Mouse (Mus musculus) kidney, postnatal 14 days (tissue): ENCODE measurements around the gene Ywhaq.

Experiments
- DNase-seq: peaks from one replicate; pipeline ENCODE4 v3.0.0; 2022; ENCODE audit warnings: mixed read lengths

The Ywhaq gene

DNA sequence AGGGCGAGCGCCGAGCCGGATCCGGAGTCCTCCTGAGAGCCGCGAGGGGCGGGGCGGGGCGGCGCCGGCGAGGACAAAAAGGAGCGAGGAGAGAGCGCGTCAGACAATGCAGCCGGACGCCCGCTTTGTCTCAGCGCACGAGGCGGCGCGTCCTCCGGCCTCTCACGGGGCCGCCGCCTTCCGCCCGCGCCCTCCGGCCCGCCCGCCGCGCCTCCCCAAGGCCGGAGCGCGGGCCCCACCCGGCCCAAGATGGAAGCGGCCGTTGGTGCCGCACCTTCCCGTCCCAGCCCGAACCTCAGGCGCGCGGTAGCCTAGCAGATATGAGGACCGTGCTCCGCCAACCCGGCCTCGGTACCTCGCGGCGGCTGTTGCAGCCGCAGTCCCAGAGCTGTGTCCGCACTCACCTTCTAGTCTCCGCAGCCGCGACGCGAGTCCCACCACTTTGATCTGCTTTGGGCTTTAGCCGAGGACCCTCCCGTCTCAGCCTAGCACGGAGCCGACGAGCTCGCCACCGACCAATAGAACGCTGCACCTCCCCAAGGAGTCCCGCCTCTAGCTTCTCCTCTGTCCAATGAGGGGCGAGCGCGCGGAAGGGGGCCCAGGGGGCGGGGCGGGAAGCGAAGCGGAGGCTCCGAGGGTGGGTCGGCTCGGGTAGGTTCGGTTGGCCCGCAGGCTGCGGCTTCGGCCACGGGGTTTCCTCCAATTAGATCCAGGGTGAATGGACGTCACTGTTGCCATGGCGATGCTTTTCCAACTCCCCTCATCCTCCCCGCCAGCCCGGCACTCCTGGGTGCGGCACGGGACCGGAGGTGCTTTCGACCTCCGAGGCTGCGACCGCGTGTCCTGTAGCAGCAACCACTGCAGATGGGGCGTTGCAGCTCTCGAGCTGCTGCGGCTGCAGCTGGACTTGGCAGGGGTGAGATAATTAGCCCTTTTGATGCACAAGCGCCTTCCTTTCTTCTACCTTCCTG lies at the start of gene Ywhaq:
Ywhaq (minus strand) TSS at position 538 of the 971 bp plus-strand sequence.
- peak; percentile 99 for DNase-seq

DNA sequence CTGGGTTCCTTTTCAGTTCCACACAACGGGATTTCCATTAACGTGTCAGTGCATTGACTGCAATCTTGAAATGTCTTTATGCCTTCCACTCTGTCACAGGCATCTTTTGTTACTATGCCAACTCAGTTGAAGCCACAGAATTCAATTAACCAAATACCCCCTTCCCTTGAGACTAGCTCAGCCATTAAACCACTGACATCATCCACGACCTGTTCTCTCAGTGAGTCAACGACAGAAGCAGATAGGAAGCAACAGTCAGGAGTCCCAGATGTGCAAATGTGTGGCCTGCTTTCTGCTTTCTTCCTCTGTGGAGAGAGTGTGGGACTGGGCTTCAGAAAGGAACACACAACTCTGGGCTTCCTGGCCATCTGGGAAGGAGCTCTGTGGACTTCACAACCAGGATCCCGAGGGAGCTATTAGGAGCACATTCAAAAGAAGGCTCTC lies 46.0 kb upstream of the Ywhaq start:
- no peak for DNase-seq

DNA sequence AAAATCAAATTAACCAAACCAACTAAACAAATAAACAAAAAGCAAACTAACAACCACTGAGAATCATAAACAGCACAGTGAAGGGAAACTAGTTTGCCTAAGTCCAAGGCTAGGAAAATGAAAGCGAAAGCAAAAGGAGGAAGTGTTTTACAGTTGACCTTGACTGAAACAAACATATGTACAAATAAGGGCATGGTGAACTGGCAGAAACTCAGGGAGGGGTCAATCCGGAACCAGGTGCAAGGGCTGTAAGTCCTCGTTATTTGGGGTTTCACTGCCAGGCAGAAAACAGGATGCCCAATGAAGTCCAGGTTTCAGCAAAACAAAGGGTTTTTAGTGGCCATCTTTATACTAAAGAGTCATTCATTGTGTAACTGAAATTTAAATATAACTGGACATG lies 45.2 kb upstream of the Ywhaq start:
- DNase-seq = no peak

DNA sequence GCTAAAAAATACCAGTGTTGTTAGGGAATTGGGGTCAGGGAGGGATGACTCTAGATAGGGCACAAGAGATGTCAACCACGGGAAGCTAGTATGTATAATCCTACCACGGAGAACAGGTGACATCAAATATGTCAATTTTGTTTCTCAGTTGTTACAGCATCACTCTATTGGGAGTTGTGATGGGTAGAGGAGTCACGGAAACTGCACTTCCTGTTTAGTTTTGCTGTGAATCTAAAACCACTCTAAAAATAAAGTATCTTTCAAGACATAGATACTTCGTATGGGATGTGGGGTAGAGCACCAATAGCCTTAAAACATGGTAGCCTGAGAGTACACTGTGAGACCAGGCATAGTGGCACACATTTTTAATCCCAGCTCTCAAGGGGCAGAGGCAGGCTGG lies 42.2 kb upstream of the Ywhaq start:
- DNase-seq = no peak

DNA sequence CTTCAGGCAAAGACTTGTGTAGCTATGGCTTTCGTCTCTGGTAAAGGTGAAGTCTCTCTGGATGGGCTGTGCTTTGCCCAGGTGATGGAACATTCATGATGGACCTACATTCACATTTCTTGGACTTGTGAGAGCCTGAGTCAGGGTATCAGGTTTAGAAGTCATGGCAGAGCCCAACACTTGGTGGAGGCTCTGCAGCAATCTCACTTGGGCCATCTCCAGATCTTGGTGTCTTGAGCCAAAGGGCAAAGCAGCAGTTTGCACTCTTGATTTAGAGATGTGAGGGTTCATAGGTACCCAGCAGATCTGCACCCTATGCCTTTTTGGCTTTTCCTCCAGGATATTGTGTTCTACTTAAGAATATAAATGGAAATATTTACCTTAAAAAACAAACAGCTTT lies 38.6 kb upstream of the Ywhaq start:
- DNase-seq = no peak

DNA sequence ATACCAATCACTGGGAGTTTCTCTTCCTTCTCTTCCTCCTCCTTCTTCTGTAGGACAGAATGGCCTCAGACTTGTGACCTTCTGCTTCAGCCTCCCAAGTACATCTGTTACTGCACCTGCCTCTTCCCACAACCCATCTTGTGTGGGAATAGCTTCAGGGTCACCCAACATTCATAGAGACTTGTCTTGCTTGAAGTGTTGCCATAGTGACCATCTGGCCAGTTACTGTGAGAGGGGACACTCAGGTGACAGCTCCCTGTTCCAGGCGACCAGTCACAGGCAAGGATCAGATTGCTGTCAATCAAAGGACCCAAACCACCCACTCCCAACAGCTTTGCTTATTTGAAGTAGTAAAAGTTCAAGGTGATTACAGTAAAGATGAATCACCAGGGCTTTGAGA lies 34.3 kb upstream of the Ywhaq start:
- DNase-seq = no peak

DNA sequence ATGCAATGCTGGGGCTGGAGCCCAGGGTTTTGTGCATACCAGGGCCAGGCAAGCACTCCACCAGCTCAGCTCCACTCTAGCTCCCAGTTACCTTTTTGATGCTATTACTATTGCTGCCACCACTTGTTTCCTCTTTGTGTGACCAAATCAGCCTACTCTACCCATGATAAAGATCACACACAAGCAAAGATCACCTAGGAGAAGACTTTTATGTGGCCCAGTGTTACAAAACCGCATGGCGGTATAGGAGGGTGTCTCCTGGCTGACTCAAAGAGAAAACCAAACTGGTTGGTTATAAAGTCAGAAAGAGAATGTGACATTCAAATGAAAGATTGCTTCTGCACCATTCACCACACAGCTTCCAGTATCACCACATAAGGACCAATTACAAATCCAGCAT lies 33.9 kb upstream of the Ywhaq start:
- DNase-seq = no peak

DNA sequence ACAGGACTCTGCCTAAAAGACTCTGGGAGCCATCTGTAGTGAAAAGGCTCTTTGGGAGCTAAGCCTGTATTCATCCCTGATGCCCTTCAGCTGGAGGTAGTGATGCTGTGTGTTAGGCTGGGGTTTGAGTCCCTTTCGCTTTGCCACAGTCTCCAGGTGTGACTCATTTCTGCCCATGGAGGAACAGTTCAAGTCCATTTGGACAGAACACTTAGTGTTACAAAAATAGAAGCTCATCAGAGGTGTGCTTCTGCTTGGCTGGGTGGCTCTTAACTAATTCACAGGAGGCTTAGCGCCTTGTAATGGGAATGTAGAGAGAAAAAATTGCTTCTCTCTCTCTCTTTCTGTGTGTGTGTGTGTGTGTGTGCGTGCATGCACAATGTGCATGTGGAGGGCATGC lies 26.3 kb upstream of the Ywhaq start:
- DNase-seq = no peak

DNA sequence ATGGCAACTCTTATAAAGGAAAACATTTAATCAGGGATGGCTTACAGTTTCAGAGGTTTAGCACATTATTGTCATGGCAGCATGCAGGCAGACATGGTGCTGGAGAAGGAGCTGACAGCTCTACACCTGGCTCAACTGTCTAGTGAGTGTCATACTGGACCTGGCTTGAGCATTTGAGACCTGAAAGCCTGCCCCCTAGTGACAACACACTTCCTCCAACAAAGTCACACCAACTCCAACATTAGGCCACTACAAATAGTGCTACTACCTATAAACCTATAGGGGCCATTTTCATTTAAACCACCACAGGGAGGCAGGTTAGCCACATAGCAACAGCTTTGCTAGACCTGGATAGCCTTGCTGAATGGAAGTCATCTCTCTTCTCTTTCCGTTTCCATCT lies 24.4 kb upstream of the Ywhaq start:
- no peak for DNase-seq

DNA sequence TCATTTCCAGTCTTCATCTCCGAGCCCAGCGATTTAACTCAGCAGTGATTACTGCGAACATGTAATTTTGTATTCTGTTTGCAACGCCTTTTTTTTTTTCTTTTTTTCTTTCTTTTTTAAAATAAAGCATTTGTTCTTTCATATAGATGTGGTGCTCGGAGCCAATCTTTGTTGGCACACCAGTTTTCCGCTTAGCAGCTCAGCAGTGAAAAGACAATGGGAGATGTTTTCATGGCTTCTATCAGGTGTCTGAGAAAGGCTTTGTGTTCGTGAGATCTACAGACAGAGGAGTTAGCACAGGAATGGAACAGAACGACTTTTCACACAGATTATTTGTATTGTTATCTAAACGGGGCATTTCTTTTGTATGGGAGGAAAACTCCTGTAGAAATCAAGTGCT lies 22.0 kb upstream of the Ywhaq start:
- no peak for DNase-seq

DNA sequence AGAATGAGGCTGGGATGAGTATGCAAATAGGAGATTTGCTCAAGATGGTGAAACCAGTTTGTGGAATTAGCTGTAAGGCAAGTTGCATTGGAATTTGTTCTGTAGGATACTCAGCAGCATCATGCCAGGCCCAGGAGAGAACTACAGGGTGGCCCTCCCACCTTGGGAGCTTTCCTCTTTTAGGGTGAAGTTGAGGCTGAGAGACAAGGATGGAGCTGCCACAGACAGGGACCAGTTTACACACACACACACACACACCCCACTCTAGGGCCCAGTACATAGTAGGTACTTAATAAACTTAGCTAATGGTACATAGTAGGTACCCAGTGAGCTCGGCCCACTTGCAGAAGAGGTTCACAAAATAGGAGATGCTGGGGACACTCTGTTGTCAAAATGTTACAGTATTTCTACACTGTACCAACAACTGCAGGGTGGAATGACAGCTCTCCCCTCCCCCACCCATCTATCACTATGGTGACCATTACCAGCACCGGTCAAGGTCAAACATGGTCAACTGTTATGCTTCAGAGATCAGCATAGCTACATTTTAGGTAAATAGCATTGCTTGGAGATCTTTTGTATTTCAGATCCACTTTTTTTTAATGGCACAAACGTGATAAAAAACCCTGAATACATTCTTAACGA lies 21.4 kb upstream of the Ywhaq start:
- peak; percentile 36 for DNase-seq

DNA sequence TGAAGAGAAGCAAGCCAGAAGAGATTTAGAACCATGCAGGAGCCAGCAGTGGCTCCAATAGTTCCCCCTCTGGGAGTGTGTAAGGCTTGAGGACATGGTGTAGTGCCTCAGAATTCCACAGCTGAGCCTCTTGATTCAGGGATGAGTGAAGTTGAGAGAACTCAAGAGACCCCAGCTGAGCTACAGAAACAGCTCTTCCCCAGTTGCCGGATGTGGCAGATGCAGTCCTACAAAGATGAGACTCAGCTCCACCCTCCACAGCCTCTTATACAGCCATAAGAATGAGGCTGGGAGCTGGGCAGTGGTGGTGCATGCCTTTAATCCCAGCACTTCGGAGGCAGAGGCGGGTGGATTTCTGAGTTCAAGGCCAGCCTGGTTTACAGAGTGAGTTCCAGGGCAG lies 20.9 kb upstream of the Ywhaq start:
- no peak for DNase-seq

DNA sequence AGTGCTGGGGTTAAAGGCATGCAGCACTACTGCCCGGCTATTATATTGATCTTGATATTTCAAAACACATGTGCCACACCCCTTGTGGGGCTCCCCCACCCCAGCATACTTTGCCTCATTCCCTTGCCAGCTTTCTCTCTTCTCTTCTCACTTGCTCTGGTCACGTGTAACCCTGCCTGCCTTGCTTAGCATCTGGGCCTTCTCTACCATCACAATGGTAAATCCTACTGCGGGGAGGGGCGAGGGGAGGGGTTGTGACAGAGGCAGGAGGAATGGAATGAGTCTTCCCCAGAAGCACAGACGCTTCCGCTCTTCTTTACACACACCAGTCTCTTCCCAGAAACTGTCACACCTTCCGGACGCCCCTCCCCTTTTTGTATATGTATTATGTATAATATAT lies 14.5 kb upstream of the Ywhaq start:
- no peak for DNase-seq

DNA sequence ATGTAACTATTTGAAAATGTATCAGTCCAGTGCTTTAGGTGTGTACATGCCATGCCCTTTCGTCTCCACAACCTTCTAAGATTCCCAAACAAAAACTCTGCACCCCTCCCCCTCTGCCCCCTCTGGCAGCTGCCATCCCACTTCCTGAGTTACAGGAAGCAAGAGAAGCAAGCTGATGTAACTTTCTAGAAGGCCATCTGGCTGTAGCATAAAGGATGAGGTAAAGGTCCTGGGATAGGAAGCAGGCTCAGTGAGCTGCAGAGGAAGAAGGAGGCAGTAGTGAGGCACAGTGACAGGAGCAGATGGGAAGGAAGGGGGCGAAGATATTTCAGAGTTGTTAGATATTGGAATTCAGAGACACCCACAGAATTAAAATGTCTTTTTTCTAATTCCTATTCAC lies 13.6 kb upstream of the Ywhaq start:
- no peak for DNase-seq

DNA sequence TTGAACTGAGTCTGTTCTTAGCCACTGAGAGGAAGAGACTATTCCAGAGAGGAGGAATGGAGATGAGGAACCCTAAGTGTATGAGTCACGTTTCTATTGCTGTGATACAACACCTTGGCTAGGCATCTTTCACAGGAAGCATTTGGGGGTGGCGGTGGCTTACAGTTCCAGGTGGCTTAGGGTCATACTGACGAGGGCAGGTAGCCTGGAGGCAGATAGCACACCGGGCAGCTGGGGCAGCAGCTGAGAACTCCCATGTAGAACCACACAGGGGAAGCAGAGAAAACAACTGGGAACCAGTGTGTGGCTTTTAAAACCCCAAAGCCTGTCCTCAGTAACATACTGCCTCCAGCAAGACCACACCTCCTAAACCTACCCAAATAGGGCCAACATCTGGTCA lies 12.7 kb upstream of the Ywhaq start:
- no peak for DNase-seq

DNA sequence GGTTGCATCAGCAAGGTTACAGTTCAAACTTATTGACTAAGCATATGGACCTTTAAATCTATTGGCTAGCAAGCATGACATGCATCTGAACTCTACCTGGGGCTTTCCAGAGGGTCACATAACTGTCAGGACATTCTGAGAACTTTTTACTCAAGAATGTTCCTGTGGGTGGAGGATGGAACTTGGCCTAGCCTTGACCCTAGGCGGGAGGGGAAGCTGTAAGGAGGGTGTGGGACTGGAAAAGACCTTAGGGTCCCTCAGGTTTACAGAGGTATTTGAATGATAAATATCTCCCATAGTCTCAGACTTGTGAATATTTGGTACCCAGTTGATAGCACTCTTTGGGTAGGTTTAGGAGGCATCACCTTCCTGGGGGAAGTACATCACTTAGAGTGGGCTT lies 11.6 kb upstream of the Ywhaq start:
- DNase-seq = no peak

DNA sequence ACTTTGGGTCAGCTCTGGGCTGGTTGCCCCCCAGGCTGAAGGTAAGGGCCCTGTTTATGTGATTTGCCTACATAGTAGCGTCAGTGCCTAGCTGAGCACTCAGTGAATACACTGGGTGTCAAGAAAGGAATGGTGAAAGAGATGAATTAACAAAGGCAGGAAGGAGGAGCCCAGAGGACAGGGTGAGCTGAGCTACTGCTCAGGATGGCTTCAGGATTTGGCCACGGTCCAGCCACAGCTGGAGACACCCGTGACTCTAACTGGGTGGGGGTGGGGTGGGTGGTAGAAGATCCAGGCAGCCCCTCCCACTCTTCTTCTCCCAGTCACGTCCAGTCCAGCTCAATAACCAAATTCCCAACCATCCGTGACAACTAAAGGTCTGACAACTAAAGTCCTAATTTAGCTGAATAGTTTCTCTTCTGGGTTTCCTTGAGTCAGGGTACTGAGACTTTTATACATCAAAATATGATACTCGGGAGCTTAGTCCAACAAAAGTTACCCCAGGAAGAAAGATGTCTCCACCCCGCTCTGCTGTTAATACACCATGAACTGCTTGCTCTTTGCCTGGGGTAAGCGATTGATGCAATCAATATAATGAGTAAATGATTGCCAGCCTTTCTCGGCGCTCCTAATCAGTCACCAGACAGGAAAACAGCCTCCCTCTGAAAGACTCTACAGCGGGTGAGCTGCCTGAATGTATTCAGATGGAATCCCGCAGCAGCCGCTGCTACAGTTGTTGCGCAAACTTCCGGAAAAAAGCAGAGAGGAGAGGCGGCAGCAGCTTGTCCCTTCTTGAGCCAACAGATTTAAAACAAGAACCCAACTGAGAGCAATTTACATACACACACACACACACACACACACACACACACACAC lies 8.9 kb upstream of the Ywhaq start:
- peak; percentile 77 for DNase-seq

DNA sequence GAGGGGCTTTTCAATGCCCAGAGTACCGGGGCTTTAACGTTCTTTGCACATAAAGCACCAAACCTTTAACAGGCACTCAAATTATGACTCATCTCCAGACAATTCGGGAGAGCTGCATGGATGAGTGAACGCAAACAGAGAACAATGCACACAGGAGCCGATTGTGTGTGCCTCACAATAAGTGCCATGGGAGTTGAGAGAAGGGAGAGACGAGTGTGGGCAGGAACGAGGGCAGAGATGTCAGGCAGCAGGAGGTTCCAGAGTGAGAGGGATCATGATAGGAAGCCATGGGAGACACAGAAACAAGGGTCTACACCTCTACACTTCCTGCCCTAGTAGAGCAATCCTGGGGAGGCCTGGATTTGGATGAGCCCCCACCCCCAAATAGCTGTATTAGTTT lies 7.2 kb upstream of the Ywhaq start:
- no peak for DNase-seq

DNA sequence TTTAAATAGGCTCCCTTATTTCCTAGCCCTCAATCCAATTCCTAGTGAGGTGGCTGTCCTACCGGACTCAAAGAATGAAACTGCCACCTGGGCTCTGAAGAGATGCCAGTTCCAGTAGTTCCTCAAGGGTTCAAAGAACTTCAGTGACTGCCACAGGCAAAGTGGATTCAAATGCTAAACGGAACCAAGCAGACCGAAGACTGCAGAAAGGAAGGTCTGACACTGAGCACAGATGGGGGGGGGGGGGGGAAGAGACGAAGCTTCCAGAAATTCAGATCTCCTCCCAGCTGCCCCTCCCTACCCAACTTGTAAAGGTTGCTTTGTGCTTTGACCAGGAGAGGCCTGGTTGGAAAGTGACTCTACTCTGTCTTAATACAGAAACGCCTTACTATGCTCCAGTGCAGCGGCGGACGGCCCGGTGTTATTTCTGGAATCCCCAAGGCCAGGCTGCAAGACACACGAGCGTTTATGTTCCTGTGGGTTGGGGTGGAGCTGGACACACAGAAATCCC lies 1.2 kb upstream of the Ywhaq start:
- no peak for DNase-seq

DNA sequence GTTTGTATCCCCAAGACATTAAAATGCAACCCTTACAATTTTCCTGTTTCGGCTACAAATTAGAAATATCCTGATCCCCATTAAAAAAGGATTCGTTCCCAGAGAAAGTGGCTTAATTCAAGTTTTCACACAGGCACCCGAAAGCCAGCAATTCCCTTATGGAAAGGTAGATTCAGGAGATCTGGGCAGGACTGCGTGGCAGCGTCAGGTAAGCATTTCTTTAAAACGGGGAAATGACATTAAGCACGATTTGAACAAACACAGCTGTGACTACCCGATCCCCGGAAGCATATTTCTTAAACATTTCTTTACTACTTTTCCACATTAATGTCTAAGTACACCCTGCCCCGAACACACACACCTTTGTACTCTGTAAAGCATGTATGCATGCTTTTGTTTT lies 646 bp upstream of the Ywhaq start:
- DNase-seq = no peak

DNA sequence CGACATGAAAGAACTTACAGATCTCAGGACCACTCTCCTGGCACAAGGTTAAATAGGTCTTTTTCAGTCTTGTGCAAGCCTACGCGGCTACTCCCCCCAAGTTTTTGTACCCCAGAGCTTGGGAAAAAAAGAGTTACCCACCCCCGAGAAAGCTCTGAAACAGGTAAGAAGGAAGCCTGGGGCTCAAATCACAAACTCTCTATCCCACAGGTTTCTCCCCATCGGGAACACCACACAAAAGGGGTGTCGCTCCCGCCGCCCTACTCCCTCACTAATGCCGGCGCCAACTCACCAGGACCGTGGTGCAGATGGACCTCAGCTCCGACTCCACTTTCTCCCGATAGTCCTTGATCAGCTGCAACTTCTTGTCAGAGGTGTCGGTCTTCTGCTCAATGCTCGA lies 931 bp downstream of the Ywhaq start:
- no peak for DNase-seq

DNA sequence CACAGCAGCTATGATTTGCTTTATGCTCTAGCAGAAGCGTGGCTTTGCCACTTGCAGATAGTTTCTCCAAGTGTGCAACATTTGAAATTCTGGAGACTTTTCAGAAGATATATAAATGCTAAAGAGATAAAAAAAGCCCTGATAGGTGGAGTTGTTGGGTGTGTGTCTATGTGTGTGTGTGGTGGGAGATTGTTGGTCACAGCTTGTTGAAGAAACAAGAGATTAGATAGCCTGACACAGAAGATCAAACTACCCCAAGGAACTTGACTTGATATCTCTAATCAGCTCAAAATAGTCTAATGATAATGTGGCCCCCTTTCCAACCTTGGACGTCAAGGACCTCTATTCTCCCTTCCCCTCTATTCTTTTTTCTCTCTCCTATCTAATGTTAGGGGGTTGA lies 6.8 kb downstream of the Ywhaq start:
- no peak for DNase-seq

DNA sequence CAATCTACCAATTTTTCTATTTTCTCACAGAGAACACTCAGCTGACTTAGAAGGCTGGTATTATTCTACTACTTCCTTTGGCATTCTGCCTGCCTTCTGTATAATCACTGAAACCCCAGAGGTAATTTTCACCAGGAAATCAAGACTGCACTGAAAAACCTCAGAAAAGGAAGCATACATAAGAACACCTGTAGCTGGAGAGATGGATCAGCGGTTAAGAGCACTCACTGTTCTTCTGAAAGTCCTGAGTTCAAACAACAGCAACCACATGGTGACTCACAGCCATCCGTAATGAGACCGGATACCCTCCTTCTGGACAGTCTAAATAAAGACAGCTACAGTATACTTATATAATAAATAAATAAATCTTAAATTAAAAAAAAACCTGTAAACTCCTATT lies 7.8 kb downstream of the Ywhaq start:
- no peak for DNase-seq
